Mouse (Mus musculus): ENCODE measurements around the gene Cmpk1. TPM values are rescaled to one million over a fixed set of nuclear protein-coding genes. Genes with fewer than 3 reads are reported as not detected.

The Cmpk1 gene
- polyA plus RNA-seq (2015; fragmentation: Nextera tagmentation; extraction: Ambion mirVana), result 322 and 356 TPM in 2 replicates

DNA sequence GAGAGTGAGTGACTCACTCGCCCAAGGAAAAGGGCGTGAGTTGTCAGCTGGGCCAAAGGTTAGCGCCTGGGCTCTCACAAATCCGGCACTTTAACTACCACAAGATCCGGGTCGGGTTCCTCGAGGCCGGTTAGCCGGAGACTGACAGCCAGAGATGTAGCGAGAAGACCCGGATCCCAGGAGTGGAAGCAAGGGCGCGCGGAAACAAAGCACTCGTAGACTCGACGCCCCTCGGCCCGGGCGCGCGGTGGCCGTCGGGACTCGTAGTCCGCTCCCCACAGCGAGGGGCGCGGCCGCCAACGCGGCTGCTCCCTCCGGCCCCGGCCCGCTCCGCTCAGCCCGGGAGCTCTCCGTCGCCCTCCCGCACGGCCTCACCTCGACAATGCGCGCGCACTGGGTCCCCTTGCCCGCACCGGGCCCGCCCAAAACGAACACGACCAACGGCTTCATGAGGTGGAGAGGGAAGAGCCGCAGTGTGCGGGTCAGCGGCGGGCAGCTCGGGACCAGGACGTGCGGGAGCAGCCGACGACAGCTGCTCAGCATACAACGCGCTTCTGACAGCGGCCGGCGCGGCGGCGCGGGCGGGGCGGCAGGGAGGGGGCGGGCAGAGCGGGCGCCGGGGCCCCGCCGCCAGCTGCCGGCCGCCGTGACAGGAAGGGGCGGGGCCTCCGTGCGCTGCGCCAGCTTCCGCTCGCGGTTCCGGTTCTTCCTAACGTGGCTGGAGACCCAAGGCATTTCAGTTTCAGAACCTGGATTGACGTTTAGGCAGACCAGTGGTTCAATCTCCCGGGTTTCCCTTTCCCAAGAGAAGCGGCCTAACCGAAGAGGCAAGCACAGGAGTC is at the start of gene Cmpk1:
Cmpk1 (minus strand) TSS at position 651 of the 842 bp plus-strand sequence.
- under 1% methylated on average over 80 of the region's 93 CpGs for WGBS
- peaks cover 6% of the 10 kb centered on the region; the same call in 1 of the 2 replicates for H3K4me1 ChIP-seq (replicated peaks; ENCODE audit: control insufficient read depth, insufficient read depth, low read length)
- ATAC-seq, result peak; percentile 92
- H3K27ac ChIP-seq (ENCODE audit: low read depth, low read length), result peak within 1 kb of the TSS; percentile 100
- H3K36me3 ChIP-seq (ENCODE audit: control insufficient read depth, insufficient read depth), result no peaks in the 10 kb centered on the region; the same call in 1 of the 2 replicates
- peak within 1 kb of the TSS; percentile 96 for H3K9ac ChIP-seq (ENCODE audit: low read depth, low read length)
- H3K4me2 ChIP-seq (replicated peaks; ENCODE audit: low read depth), result peak within 1 kb of the TSS; percentile 78
- H3K27me3 ChIP-seq (replicated peaks; ENCODE audit: control insufficient read depth, insufficient read depth, low read length), result no peaks in the 10 kb centered on the region
- no peaks in the 10 kb centered on the region for H3K9me3 ChIP-seq (ENCODE audit: control insufficient read depth)
- H3K4me3 ChIP-seq (ENCODE audit: low read depth, low read length), result peak within 1 kb of the TSS; percentile 84
- TF ChIP-seq CTCF (IDR thresholded peaks at IDR 0.05; ENCODE audit: low read depth), result no peak

- H3K27me3 ChIP-seq (replicated peaks; ENCODE audit: control insufficient read depth, insufficient read depth, low read length), result no peaks in the 10 kb centered on the region
- H3K4me1 ChIP-seq (replicated peaks; ENCODE audit: control insufficient read depth, insufficient read depth, low read length), result no peaks in the 10 kb centered on the region
- WGBS, result 46% methylated on average over 6 of the region's 6 CpGs
- H3K4me2 ChIP-seq (replicated peaks; ENCODE audit: low read depth), result no peak overlapping the region
- no peak overlapping the region for H3K4me3 ChIP-seq (ENCODE audit: low read depth, low read length)
- no peaks in the 10 kb centered on the region for H3K9me3 ChIP-seq (ENCODE audit: control insufficient read depth)
- ATAC-seq, result no peak
- no peak for TF ChIP-seq CTCF (IDR thresholded peaks at IDR 0.05; ENCODE audit: low read depth)
- no peak overlapping the region for H3K9ac ChIP-seq (ENCODE audit: low read depth, low read length)
- peaks cover 11% of the 10 kb centered on the region for H3K36me3 ChIP-seq (ENCODE audit: control insufficient read depth, insufficient read depth)
- no peak overlapping the region for H3K27ac ChIP-seq (ENCODE audit: low read depth, low read length)
Observed at GRCm38 (mm10) chr4:115035043-115035442, 48.0 kb upstream of the Cmpk1 start.

GRCm38 (mm10) chr4:115019997-115020396 is 33.0 kb upstream of the Cmpk1 start:
- WGBS, result 93% methylated on average over 3 of the region's 3 CpGs
- no peaks in the 10 kb centered on the region for H3K4me1 ChIP-seq (replicated peaks; ENCODE audit: control insufficient read depth, insufficient read depth, low read length)
- no peak overlapping the region for H3K4me2 ChIP-seq (replicated peaks; ENCODE audit: low read depth)
- no peak overlapping the region for H3K9ac ChIP-seq (ENCODE audit: low read depth, low read length)
- no peak overlapping the region for H3K4me3 ChIP-seq (ENCODE audit: low read depth, low read length)
- H3K36me3 ChIP-seq (ENCODE audit: control insufficient read depth, insufficient read depth), result peaks cover 31% of the 10 kb centered on the region
- no peaks in the 10 kb centered on the region for H3K9me3 ChIP-seq (ENCODE audit: control insufficient read depth)
- TF ChIP-seq CTCF (IDR thresholded peaks at IDR 0.05; ENCODE audit: low read depth), result no peak
- no peak overlapping the region for H3K27ac ChIP-seq (ENCODE audit: low read depth, low read length)
- no peak for ATAC-seq
- no peaks in the 10 kb centered on the region for H3K27me3 ChIP-seq (replicated peaks; ENCODE audit: control insufficient read depth, insufficient read depth, low read length)

GRCm38 (mm10) chr4:115014276-115014675 is 27.2 kb upstream of the Cmpk1 start:
- H3K9me3 ChIP-seq (ENCODE audit: control insufficient read depth), result no peaks in the 10 kb centered on the region
- no peak for TF ChIP-seq CTCF (IDR thresholded peaks at IDR 0.05; ENCODE audit: low read depth)
- H3K4me1 ChIP-seq (replicated peaks; ENCODE audit: control insufficient read depth, insufficient read depth, low read length), result no peaks in the 10 kb centered on the region
- no peaks in the 10 kb centered on the region for H3K27me3 ChIP-seq (replicated peaks; ENCODE audit: control insufficient read depth, insufficient read depth, low read length)
- no peak overlapping the region for H3K27ac ChIP-seq (ENCODE audit: low read depth, low read length)
- no peak overlapping the region for H3K4me3 ChIP-seq (ENCODE audit: low read depth, low read length)
- H3K4me2 ChIP-seq (replicated peaks; ENCODE audit: low read depth), result no peak overlapping the region
- WGBS, result 89% methylated on average over 3 of the region's 3 CpGs
- no peak for ATAC-seq
- peaks cover 28% of the 10 kb centered on the region for H3K36me3 ChIP-seq (ENCODE audit: control insufficient read depth, insufficient read depth)
- H3K9ac ChIP-seq (ENCODE audit: low read depth, low read length), result no peak overlapping the region

DNA sequence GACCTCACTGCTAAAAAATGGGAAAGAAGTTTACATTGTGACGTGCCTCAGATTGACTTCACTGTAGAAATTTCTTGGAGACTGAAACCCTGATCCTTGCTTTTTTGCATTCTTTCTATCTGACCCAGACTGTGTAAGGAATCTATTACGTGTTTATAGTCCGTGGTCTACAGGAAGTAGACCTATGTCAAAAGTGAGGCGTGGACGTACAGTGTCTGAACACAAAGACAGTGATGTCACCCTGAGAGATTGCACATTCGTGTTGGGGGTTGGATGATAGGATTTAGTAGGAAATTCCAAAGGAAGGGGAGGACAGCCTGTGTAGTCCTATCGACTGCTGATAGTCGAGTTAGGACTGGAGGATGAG is 13.4 kb upstream of the Cmpk1 start:
- peak overlapping the region; percentile 78 for H3K4me3 ChIP-seq (ENCODE audit: low read depth, low read length)
- H3K27me3 ChIP-seq (replicated peaks; ENCODE audit: control insufficient read depth, insufficient read depth, low read length), result no peaks in the 10 kb centered on the region
- 0 out of 2 replicates have a peak, but pooled peaks cover 3% of the 10 kb centered on the region for H3K4me1 ChIP-seq (replicated peaks; ENCODE audit: control insufficient read depth, insufficient read depth, low read length)
- no peaks in the 10 kb centered on the region for H3K9me3 ChIP-seq (ENCODE audit: control insufficient read depth)
- TF ChIP-seq CTCF (IDR thresholded peaks at IDR 0.05; ENCODE audit: low read depth), result no peak
- under 1% methylated on average over 8 of the region's 8 CpGs for WGBS
- H3K4me2 ChIP-seq (replicated peaks; ENCODE audit: low read depth), result peak overlapping the region; percentile 76
- H3K36me3 ChIP-seq (ENCODE audit: control insufficient read depth, insufficient read depth), result 0 out of 2 replicates have a peak, but pooled peaks cover 3% of the 10 kb centered on the region
- peak overlapping the region; percentile 70 for H3K9ac ChIP-seq (ENCODE audit: low read depth, low read length)
- peak; percentile 55 for ATAC-seq
- H3K27ac ChIP-seq (ENCODE audit: low read depth, low read length), result peak overlapping the region; percentile 90

DNA sequence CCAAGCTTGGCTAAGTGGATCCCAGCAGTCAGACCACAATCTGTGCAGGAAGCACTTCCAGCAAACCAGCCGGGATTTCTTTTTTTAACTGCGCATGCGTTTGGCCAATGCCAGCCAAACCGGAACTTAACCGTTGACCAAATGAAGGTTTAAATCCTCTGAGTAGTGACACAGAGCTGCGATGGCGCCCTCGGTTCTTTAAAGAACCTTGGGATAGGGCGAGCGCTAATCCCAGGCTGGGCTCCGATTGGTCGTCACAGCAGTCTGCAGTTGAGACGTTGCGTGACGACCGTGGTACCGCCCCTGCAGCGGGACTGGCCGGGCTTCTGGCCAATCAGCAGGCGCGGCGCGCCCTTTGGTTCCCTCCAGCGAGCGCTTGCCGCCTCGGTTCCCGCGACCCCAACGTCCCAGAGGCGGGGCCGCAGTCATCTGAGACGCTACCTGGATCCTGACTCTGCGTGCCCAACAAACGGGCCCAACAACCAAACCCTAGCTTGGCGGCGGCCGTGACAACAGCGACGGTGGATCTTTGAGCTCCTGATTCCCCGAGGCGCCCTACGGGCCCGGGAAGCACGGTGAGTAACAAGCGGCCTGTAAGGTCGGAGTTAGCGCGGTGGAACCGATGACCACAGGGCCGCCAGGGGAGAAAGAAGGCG is 12.9 kb upstream of the Cmpk1 start, which contains the start of gene Stil:
Stil (plus strand) TSS at position 387 of the 656 bp plus-strand sequence.
- WGBS, result under 1% methylated on average over 52 of the region's 52 CpGs
- ATAC-seq, result peak; percentile 98
- Histone ChIP-seq H3K9ac (ENCODE audit: low read depth, low read length) (peak within 1 kb of the TSS; percentile 70), H3K36me3 (ENCODE audit: control insufficient read depth, insufficient read depth) (no peaks in the 10 kb centered on the region), H3K9me3 (ENCODE audit: control insufficient read depth) (no peaks in the 10 kb centered on the region), H3K27me3 (replicated peaks; ENCODE audit: control insufficient read depth, insufficient read depth, low read length) (no peaks in the 10 kb centered on the region), H3K4me3 (ENCODE audit: low read depth, low read length) (peak within 1 kb of the TSS; percentile 78), H3K4me1 (replicated peaks; ENCODE audit: control insufficient read depth, insufficient read depth, low read length) (0 out of 2 replicates have a peak, but pooled peaks cover 3% of the 10 kb centered on the region), H3K27ac (ENCODE audit: low read depth, low read length) (peak within 1 kb of the TSS; percentile 90), H3K4me2 (replicated peaks; ENCODE audit: low read depth) (peak within 1 kb of the TSS; percentile 76)
- TF ChIP-seq CTCF (IDR thresholded peaks at IDR 0.05; ENCODE audit: low read depth), result peak; percentile 44; the same call in 1 of the 2 replicates

Measured in intestine, postnatal 0 days (tissue).